Mouse (Mus musculus): Measurements from ENCODE around the gene Ino80b. TPM values are rescaled to one million over a fixed set of nuclear protein-coding genes. Genes with fewer than 3 reads are reported as not detected.

Gene Ino80b
- total RNA-seq, 2 experiments from 2014 or later, result 11.2 to 28.8 TPM

DNA sequence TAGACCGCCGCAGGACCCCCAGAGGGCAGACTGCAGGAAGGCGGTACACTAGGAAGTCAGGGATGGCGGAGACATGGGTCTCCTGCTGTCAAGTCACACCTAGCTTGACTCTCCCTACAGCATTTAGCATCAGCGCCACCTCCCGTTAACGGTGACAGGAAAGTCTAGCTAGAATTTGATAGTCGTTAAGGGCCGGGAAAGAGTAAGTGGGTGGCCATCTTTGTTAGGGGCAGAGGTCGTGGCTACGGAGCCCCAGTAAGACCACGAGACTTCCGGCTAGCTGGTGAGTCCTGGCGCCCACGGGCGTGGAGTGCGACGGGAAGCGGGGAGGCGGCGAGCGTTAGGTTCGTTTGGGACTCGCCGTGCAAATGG, 23.9 kb downstream of the Ino80b start, which contains the start of the genes Ccdc142 and Gm42688:
Gene Ccdc142, plus strand, starts transcription at position 286 of the 372 bp plus-strand sequence.
Gene Gm42688, plus strand, starts transcription at position 302 of the 372 bp plus-strand sequence.
- peak; percentile 86 for ATAC-seq (replicated peaks; ENCODE audit: low FRiP score, low TSS enrichment, poor library complexity, severe bottlenecking)

- ATAC-seq (replicated peaks; ENCODE audit: low FRiP score, low TSS enrichment, poor library complexity, severe bottlenecking), result no peak
Measured at GRCm38 (mm10) chr6:83098411-83098810, 26.8 kb downstream of the Ino80b start.

DNA sequence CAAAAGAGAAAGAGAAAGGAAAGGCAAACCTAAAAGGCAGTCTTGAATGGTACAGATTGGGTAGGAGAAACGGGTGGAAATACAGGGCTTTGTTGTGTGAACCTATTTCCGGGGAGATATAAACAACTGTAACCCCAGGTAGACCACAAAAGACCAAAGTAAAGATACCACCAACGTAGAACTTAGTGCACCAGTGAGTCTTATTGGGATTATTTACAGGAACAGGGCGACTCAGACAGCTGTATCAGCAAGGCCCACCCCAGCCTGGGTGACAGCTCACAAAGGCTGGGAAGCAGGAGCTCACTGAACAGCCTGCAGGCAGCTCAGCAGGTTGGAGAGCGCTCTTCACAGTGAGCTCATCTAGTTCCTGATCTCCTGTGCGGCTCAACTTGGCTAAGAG, 29.3 kb downstream of the Ino80b start:
- ATAC-seq (replicated peaks; ENCODE audit: low FRiP score, low TSS enrichment, poor library complexity, severe bottlenecking), result no peak

GRCm38 (mm10) chr6:83092416-83093127, 32.7 kb downstream of the Ino80b start:
- ATAC-seq (replicated peaks; ENCODE audit: low FRiP score, low TSS enrichment, poor library complexity, severe bottlenecking), result no peak

- ATAC-seq (replicated peaks; ENCODE audit: low FRiP score, low TSS enrichment, poor library complexity, severe bottlenecking), result no peak
Measured at GRCm38 (mm10) chr6:83087926-83088260, 37.3 kb downstream of the Ino80b start.

DNA sequence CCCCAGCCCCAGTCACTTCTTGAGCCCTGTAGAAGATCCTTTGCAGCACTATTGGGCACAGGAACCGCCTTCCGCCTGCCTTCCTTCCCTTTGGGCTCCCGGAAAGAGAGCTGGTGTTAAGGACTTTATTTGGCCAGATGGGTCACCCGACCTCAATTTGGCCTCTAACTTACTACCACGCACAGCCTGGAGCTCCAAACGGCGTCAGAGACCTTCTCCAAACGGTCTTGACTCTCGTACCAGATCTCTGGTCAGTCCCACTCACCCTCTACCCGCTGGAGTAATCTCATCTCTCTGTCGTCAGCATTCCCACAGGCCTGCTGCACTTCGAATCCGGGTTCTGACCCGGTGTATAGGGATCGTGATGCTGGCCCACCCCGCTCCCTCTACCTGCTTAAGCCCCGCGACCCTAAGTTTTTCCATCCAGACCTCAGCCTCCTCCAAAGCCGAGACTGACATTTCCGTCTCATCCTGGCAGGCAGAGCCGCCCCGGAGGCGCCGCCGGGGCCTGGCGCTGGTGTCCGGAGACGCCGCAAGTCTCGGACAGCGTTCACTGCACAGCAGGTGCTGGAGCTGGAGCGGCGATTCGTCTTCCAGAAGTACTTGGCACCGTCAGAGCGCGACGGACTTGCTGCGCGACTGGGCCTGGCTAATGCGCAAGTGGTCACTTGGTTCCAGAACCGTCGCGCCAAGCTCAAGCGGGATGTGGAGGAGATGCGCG, 37.9 kb downstream of the Ino80b start:
- no peak for ATAC-seq (replicated peaks; ENCODE audit: low FRiP score, low TSS enrichment, poor library complexity, severe bottlenecking)

DNA sequence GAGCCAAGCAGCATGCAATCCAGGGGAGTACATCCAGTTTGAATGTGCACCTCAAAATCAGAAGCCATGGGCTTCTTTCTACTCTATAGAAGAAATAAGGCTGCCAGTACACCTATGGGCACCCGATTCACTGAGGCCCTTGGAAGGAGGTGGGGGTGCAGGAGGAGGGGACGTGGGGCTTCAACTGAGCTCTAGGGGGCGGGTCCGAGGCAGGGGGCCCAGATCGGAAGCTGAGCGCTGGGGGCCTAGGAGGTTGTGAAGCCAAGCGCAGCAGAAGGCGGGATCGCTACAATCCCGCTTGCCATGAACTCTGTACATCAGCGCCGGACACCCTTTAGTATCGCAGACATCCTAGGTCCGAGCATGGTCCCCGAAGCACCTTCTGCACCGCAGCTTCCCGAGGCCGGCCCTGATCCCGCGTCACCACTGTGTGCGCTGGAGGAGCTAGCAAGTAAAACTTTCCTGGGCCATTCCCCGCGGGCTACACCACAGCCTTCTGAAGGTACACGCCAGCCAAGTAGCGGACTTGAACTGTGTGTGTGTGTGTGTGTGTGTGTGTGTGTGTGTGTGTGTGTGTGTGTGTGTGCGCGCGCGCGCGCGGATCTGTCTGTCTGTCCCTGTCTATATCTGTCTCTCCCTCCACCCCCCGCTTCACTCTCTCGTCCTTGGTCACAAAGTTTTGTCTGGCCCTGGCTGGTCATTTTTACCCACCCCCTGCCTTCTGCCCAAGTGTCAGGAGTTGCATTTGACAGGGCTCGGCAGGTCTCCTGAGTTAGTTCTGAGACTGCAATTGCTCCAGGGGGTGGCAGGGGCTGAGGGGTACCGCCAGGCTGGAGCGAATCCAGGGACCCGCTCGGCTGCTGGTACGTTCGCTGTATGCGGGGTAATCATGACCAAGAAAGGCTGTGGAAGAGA, 38.9 kb downstream of the Ino80b start, which contains the start of gene Lbx2:
Gene Lbx2, plus strand, starts transcription at position 247 of the 915 bp plus-strand sequence.
- no peak for ATAC-seq (replicated peaks; ENCODE audit: low FRiP score, low TSS enrichment, poor library complexity, severe bottlenecking)

GRCm38 (mm10) chr6:83084477-83084876, 40.8 kb downstream of the Ino80b start:
- no peak for ATAC-seq (replicated peaks; ENCODE audit: low FRiP score, low TSS enrichment, poor library complexity, severe bottlenecking)

- no peak for ATAC-seq (replicated peaks; ENCODE audit: low FRiP score, low TSS enrichment, poor library complexity, severe bottlenecking)
Measured at GRCm38 (mm10) chr6:83083497-83083896, 41.7 kb downstream of the Ino80b start.

- ATAC-seq (replicated peaks; ENCODE audit: low FRiP score, low TSS enrichment, poor library complexity, severe bottlenecking), result no peak
Measured at GRCm38 (mm10) chr6:83080210-83080609, 45.0 kb downstream of the Ino80b start.

GRCm38 (mm10) chr6:83078324-83078858, 46.8 kb downstream of the Ino80b start:
- ATAC-seq (replicated peaks; ENCODE audit: low FRiP score, low TSS enrichment, poor library complexity, severe bottlenecking), result peak; percentile 83

- peak; percentile 30 for ATAC-seq (replicated peaks; ENCODE audit: low FRiP score, low TSS enrichment, poor library complexity, severe bottlenecking)
Measured at GRCm38 (mm10) chr6:83077630-83078323, 47.5 kb downstream of the Ino80b start, which contains the start of gene Pcgf1. Pcgf1 (plus strand) TSS chr6:83077869.

DNA sequence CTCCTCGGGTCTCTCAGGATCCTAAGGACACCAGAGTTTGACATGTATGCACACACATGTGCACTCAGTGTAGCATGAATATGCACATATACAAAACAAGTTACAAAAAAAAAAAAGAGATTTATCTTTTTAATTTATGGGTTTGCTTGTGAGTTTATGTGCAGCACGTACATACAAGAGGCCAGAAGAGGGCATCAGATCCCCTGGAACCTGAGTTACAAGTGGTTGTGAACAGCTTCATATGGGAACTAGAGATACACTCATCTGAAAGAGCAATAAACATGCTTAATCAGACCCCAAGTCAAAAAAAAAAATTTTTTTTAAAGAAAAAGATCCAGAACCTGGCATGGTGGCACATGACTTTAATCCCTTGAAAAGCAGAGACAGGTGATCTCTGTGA, 50.3 kb downstream of the Ino80b start:
- no peak for ATAC-seq (replicated peaks; ENCODE audit: low FRiP score, low TSS enrichment, poor library complexity, severe bottlenecking)

Other genes with a start within 250 kb of the Ino80b start
- not detected in 2 replicates for gene Sema4f, start 185.7 kb downstream of the Ino80b start, total RNA-seq (2014; fragmentation: Nextera tagmentation)
- gene Sema4f, start 185.7 kb downstream of the Ino80b start, total RNA-seq (2017), result not detected in 2 replicates
- 11.4 and 16.2 TPM in 2 replicates for gene M1ap, start 178.5 kb downstream of the Ino80b start, total RNA-seq (2014; fragmentation: Nextera tagmentation)
- 7.5 and 10.2 TPM in 2 replicates for gene M1ap, start 178.5 kb downstream of the Ino80b start, total RNA-seq (2017)
- gene Dok1, start 92.0 kb downstream of the Ino80b start, total RNA-seq (2014; fragmentation: Nextera tagmentation), result 15.0 and 25.0 TPM in 2 replicates
- gene Dok1, start 92.0 kb downstream of the Ino80b start, total RNA-seq (2017), result 24.2 and 46.1 TPM in 2 replicates
- 0.67 and 8.2 TPM in 2 replicates for gene Loxl3, start 91.3 kb downstream of the Ino80b start, total RNA-seq (2014; fragmentation: Nextera tagmentation)
- gene Loxl3, start 91.3 kb downstream of the Ino80b start, total RNA-seq (2017), result 0.61 and 0.88 TPM in 2 replicates
- 246 and 368 TPM in 2 replicates for gene Aup1, start 70.9 kb downstream of the Ino80b start, total RNA-seq (2014; fragmentation: Nextera tagmentation)
- gene Aup1, start 70.9 kb downstream of the Ino80b start, total RNA-seq (2017), result 115 and 128 TPM in 2 replicates
- gene Htra2, start 70.2 kb downstream of the Ino80b start, total RNA-seq (2014; fragmentation: Nextera tagmentation), result 225 and 296 TPM in 2 replicates
- 97.5 and 128 TPM in 2 replicates for gene Htra2, start 70.2 kb downstream of the Ino80b start, total RNA-seq (2017)
- 6.0 and 7.9 TPM in 2 replicates for gene Dqx1, start 67.6 kb downstream of the Ino80b start, total RNA-seq (2014; fragmentation: Nextera tagmentation)
- gene Dqx1, start 67.6 kb downstream of the Ino80b start, total RNA-seq (2017), result 0.56 and 1.0 TPM in 2 replicates
- gene Tlx2, start 55.1 kb downstream of the Ino80b start, total RNA-seq (2014; fragmentation: Nextera tagmentation), result not detected in 2 replicates
- gene Tlx2, start 55.1 kb downstream of the Ino80b start, total RNA-seq (2017), result not detected in 2 replicates
- 25.1 and 27.3 TPM in 2 replicates for gene Pcgf1, start 47.6 kb downstream of the Ino80b start, total RNA-seq (2014; fragmentation: Nextera tagmentation)
- gene Pcgf1, start 47.6 kb downstream of the Ino80b start, total RNA-seq (2017), result 7.2 and 12.7 TPM in 2 replicates
- gene Lbx2, start 39.1 kb downstream of the Ino80b start, total RNA-seq (2014; fragmentation: Nextera tagmentation), result not detected in 2 replicates
- not detected in 2 replicates for gene Lbx2, start 39.1 kb downstream of the Ino80b start, total RNA-seq (2017)
- 11.3 and 11.7 TPM in 2 replicates for gene Ccdc142, start 23.8 kb downstream of the Ino80b start, total RNA-seq (2014; fragmentation: Nextera tagmentation)
- 0.38 and 13.3 TPM in 2 replicates for gene Ccdc142, start 23.8 kb downstream of the Ino80b start, total RNA-seq (2017)
- 7.7 and 8.3 TPM in 2 replicates for gene Gm42688, start 23.8 kb downstream of the Ino80b start, total RNA-seq (2014; fragmentation: Nextera tagmentation)
- gene Gm42688, start 23.8 kb downstream of the Ino80b start, total RNA-seq (2017), result 3.0 and 5.4 TPM in 2 replicates
- gene Mrpl53, start 16.4 kb downstream of the Ino80b start, total RNA-seq (2014; fragmentation: Nextera tagmentation), result 50.1 and 97.7 TPM in 2 replicates
- 37.2 and 37.5 TPM in 2 replicates for gene Mrpl53, start 16.4 kb downstream of the Ino80b start, total RNA-seq (2017)
- 76.2 and 97.3 TPM in 2 replicates for gene Mogs, start 9.9 kb downstream of the Ino80b start, total RNA-seq (2014; fragmentation: Nextera tagmentation)
- gene Mogs, start 9.9 kb downstream of the Ino80b start, total RNA-seq (2017), result 88.3 and 127 TPM in 2 replicates
- gene Wbp1, start 3.9 kb downstream of the Ino80b start, total RNA-seq (2014; fragmentation: Nextera tagmentation), result 29.1 and 56.6 TPM in 2 replicates
- gene Wbp1, start 3.9 kb downstream of the Ino80b start, total RNA-seq (2017), result 61.5 and 75.1 TPM in 2 replicates
- 0.49 TPM in 1 of 2 replicates, not detected in the other for gene Rtkn, start 10.0 kb upstream of the Ino80b start, total RNA-seq (2014; fragmentation: Nextera tagmentation)
- 0.42 TPM in 1 of 2 replicates, not detected in the other for gene Rtkn, start 10.0 kb upstream of the Ino80b start, total RNA-seq (2017)
- gene Wdr54, start 31.0 kb upstream of the Ino80b start, total RNA-seq (2014; fragmentation: Nextera tagmentation), result 4.5 TPM in 1 of 2 replicates, not detected in the other
- gene Wdr54, start 31.0 kb upstream of the Ino80b start, total RNA-seq (2017), result not detected in 2 replicates
- 0.52 TPM in 1 of 2 replicates, not detected in the other for gene 1700003E16Rik, start 31.0 kb upstream of the Ino80b start, total RNA-seq (2014; fragmentation: Nextera tagmentation)
- not detected in 2 replicates for gene 1700003E16Rik, start 31.0 kb upstream of the Ino80b start, total RNA-seq (2017)
- 45.8 and 68.1 TPM in 2 replicates for gene Dctn1, start 40.5 kb upstream of the Ino80b start, total RNA-seq (2014; fragmentation: Nextera tagmentation)
- 30.5 and 42.4 TPM in 2 replicates for gene Dctn1, start 40.5 kb upstream of the Ino80b start, total RNA-seq (2017)
- gene Slc4a5, start 94.4 kb upstream of the Ino80b start, total RNA-seq (2014; fragmentation: Nextera tagmentation), result not detected in 2 replicates
- gene Slc4a5, start 94.4 kb upstream of the Ino80b start, total RNA-seq (2017), result 0.91 TPM in 1 of 2 replicates, not detected in the other
- 20.4 and 44.9 TPM in 2 replicates for gene Mthfd2, start 200.5 kb upstream of the Ino80b start, total RNA-seq (2014; fragmentation: Nextera tagmentation)
- gene Mthfd2, start 200.5 kb upstream of the Ino80b start, total RNA-seq (2017), result 26.9 and 30.5 TPM in 2 replicates
- gene Mob1a, start 200.6 kb upstream of the Ino80b start, total RNA-seq (2014; fragmentation: Nextera tagmentation), result 58.8 and 60.6 TPM in 2 replicates
- 117 and 119 TPM in 2 replicates for gene Mob1a, start 200.6 kb upstream of the Ino80b start, total RNA-seq (2017)
- 127 and 162 TPM in 2 replicates for gene Bola3, start 223.7 kb upstream of the Ino80b start, total RNA-seq (2014; fragmentation: Nextera tagmentation)
- gene Bola3, start 223.7 kb upstream of the Ino80b start, total RNA-seq (2017), result 90.1 and 125 TPM in 2 replicates

Measured in megakaryocyte-erythroid progenitor cell, adult 5-6 weeks (primary cell).